Mouse (Mus musculus) heart, embryonic 16.5 days (tissue): ENCODE results near the gene Itgbl1. TPM values are rescaled to one million over a fixed set of nuclear protein-coding genes. Genes with fewer than 3 reads are reported as not detected.
"Not testable (repeated sequence)": the region's sequence is repeated elsewhere in the genome, so short reads cannot be mapped to it uniquely, and the experiment has no call there.

Source experiments
- ATAC-seq: fragments of 200-750 bp; cut with Nextera tagmentation; replicated peaks from 2 replicates; pipeline ENCODE4 v1.8.0; 2017; ENCODE audit warnings: moderate number of reproducible peaks; ENCODE audit not compliant: insufficient read depth, low FRiP score; ENCODE audit errors: extremely low read depth
- H3K27ac ChIP-seq: fragments of 300-500 bp; sonication (generic); 2 replicates; pipeline ENCODE4 v1.5.1; 2014; ENCODE audit warnings: mild to moderate bottlenecking, low read length, control low read depth, moderate library complexity
- H3K27me3 ChIP-seq: fragments of 300-500 bp; sonication (generic); 2 replicates; pipeline ENCODE4 v1.6.1; 2014; ENCODE audit warnings: low read length, mixed read lengths; ENCODE audit not compliant: control insufficient read depth, insufficient read depth
- H3K36me3 ChIP-seq: fragments of 300-500 bp; sonication (generic); 2 replicates; pipeline ENCODE4 v1.6.1; 2014; ENCODE audit not compliant: control insufficient read depth, insufficient read depth
- H3K4me1 ChIP-seq: fragments of 300-500 bp; sonication (generic); 2 replicates; pipeline ENCODE4 v1.6.1; 2014; ENCODE audit warnings: low read length, mixed read lengths; ENCODE audit not compliant: control insufficient read depth, insufficient read depth
- H3K4me2 ChIP-seq: fragments of 300-500 bp; sonication (generic); 2 replicates; pipeline ENCODE4 v1.6.1; 2014; ENCODE audit warnings: low read depth, mild to moderate bottlenecking, control low read depth, low read length
- H3K4me3 ChIP-seq: fragments of 300-500 bp; sonication (generic); 2 replicates; pipeline ENCODE4 v1.5.1; 2014; ENCODE audit warnings: mild to moderate bottlenecking, control low read depth, low read length
- H3K9ac ChIP-seq: fragments of 300-500 bp; sonication (generic); 2 replicates; pipeline ENCODE4 v1.6.1; 2014; ENCODE audit warnings: low read length, control low read depth
- H3K9me3 ChIP-seq: fragments of 300-500 bp; sonication (generic); replicated peaks from 2 replicates; pipeline ENCODE4 v1.6.1; 2016; ENCODE audit warnings: low read length; ENCODE audit not compliant: control insufficient read depth
- WGBS: fragments of 180-500 bp; shearing (Covaris S2); extraction: QIAGEN DNeasy Blood & Tissue Kit; methylation state at CpG from one replicate; pipeline ENCODE4 v1.1.7; 2014; 5-methylcytosine and 5-hydroxymethylcytosine counted together
- polyA plus RNA-seq: library from polyadenylated mRNA; unstranded; fragments of >200 nt; fragmentation: Nextera tagmentation; extraction: Ambion mirVana; gene quantifications from 2 replicates; pipeline ENCODE4 v1.2.1, GENCODE M21; 2015

Itgbl1 gene
- 0.89 and 1.7 TPM in 2 replicates for polyA plus RNA-seq

DNA sequence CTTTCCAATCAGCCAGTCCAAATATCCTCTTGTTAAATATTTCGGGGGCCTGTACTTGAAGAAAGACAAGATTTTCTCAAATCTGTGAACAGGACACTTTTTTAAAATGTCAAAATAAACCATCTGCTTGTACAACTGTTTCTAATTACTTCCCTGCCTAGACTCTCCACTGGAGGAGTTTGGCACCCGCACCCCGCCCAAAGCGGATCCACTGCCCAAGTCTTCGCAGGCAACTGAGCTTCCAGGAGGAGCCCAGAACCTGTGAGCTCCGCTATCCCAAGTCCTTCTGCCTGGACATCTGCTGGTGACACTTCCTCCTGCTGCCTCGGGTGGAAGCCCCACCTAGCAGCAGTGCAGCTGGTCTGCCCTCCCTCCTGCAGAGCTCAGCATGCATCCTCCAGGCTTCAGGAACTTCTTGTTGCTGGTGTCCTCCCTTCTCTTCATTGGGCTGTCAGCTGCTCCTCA lies at the start of gene Itgbl1:
Gene Itgbl1, plus strand, starts transcription at position 51 of the 465 bp plus-strand sequence.
- H3K4me2 ChIP-seq: peak within 1 kb of the TSS; percentile 41
- peaks cover 8% of the 10 kb centered on the region for H3K4me1 ChIP-seq
- no peaks in the 10 kb centered on the region for H3K36me3 ChIP-seq
- H3K9ac ChIP-seq: no peak within 1 kb of the TSS
- ATAC-seq: no peak
- no peaks in the 10 kb centered on the region for H3K9me3 ChIP-seq
- no peak within 1 kb of the TSS for H3K27ac ChIP-seq
- H3K4me3 ChIP-seq: no peak within 1 kb of the TSS
- 35% methylated on average over 7 of the region's 7 CpGs for WGBS
- no peaks in the 10 kb centered on the region for H3K27me3 ChIP-seq

DNA sequence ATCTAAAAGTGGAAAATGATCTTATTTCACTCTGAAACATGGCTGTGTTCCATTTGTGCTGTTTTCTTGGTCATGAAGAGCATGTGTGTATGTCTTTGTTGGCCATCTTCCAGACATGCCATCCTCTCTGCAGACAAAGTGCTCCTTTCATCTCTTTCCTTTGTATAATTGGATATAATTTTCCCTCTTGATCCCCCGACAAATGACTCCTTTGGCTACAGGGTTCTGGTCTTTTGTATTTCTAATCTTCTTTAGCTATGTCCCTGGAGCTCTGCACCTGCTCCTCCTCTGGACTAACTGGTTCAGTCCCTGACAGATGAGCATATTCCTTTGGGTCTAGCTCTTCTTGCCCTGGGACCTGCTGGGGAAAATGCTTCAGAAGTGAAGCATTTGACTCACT lies 36.8 kb upstream of the Itgbl1 start:
- Histone ChIP-seq H3K27ac (no peak overlapping the region), H3K27me3 (peaks cover 14% of the 10 kb centered on the region), H3K4me3 (no peak overlapping the region), H3K9me3 (no peaks in the 10 kb centered on the region), H3K36me3 (no peaks in the 10 kb centered on the region), H3K9ac (no peak overlapping the region), H3K4me1 (no peaks in the 10 kb centered on the region), H3K4me2 (no peak overlapping the region)
- no peak for ATAC-seq
- 50% methylated on average over 1 of the region's 1 CpGs for WGBS

DNA sequence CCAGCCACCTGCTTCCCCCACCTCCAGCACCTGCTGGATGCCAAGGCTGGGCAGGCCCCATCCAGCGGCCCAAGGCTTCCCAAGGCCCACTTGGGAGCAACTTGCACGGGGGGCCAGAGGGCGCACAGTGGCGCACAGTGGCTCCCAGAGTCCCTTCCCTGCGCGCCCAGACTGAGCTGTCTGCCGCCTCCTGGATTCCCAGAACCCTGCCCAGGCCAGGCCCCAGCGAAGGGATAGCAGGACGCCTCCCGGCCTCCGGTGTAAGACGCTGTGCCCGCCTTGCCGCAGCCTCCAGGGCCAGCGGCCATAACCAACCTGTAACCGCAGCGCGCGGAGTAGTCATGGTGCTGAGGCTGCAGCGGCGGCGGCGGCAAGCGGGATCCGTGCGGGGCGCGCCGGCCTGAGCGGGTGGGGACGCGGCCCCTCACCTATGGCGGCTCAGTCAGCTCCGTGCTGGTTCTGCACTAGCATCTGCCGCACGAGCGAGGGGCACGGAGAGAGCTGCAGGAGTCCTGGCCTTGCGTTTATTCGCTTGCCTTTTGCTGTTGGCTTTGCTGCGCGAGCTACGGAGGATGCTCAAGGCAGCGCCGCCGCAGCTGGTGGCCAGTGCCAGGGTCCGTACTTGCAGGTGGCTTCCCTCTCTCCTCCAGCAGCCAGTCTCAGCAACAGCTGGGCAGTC lies 33.1 kb upstream of the Itgbl1 start, which contains the start of gene Nalcn:
Gene Nalcn, minus strand, starts transcription at position 644 of the 679 bp plus-strand sequence.
- 2% methylated on average over 47 of the region's 47 CpGs for WGBS

GRCm38 (mm10) chr14:123627180-123627562 lies 32.6 kb upstream of the Itgbl1 start:
- Histone ChIP-seq H3K9ac (no peak overlapping the region; the same call in 1 of the 2 replicates), H3K36me3 (no peaks in the 10 kb centered on the region), H3K9me3 (no peaks in the 10 kb centered on the region), H3K4me3 (peak overlapping the region; percentile 53), H3K27me3 (peaks cover 14% of the 10 kb centered on the region), H3K4me1 (no peaks in the 10 kb centered on the region), H3K27ac (no peak overlapping the region), H3K4me2 (peak overlapping the region; percentile 68)
- WGBS: 74% methylated on average over 3 of the region's 3 CpGs
- ATAC-seq: no peak

More for the DNA sequence above, 33.1 kb upstream of the Itgbl1 start, which contains the start of gene Nalcn:
- Histone ChIP-seq H3K4me2 (peak within 1 kb of the TSS; percentile 68), H3K4me3 (peak within 1 kb of the TSS; percentile 53), H3K9ac (peak within 1 kb of the TSS; percentile 42; the same call in 1 of the 2 replicates), H3K27me3 (peaks cover 14% of the 10 kb centered on the region), H3K4me1 (no peaks in the 10 kb centered on the region), H3K36me3 (no peaks in the 10 kb centered on the region), H3K9me3 (no peaks in the 10 kb centered on the region), H3K27ac (no peak within 1 kb of the TSS)
- peak; percentile 37; the same call in 1 of the 2 replicates for ATAC-seq

- Histone ChIP-seq H3K4me1 (peaks cover 8% of the 10 kb centered on the region), H3K4me2 (peak overlapping the region; percentile 41), H3K4me3 (peak overlapping the region; percentile 30), H3K9ac (no peak overlapping the region), H3K9me3 (no peaks in the 10 kb centered on the region), H3K27ac (peak overlapping the region; percentile 75), H3K36me3 (no peaks in the 10 kb centered on the region), H3K27me3 (no peaks in the 10 kb centered on the region)
- peak; percentile 95 for ATAC-seq
- 14% methylated on average over 20 of the region's 20 CpGs for WGBS
Measured at GRCm38 (mm10) chr14:123661091-123661491, 1.3 kb downstream of the Itgbl1 start.

DNA sequence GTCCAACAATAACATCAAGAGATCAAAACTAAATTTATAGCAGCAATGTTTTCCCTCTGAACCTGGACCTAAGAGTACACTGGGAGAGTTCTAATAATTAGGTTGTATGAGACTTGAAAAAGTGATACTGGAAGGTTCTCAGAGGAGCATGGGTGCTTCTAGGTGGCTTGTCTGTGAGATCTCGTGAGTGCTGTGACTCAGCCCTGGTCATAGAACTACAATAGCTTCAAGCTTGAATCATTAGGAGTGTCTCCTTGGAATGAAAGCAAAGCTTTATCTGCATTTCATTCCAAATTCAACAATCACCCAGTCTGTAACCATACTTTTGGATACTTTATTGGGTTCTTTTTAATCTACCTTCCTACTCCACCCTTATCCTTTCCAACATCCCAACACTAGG lies 2.6 kb downstream of the Itgbl1 start:
- Histone ChIP-seq H3K9ac (no peak overlapping the region), H3K9me3 (no peaks in the 10 kb centered on the region), H3K36me3 (no peaks in the 10 kb centered on the region), H3K27ac (no peak overlapping the region), H3K4me1 (peaks cover 8% of the 10 kb centered on the region), H3K4me2 (no peak overlapping the region), H3K4me3 (no peak overlapping the region), H3K27me3 (no peaks in the 10 kb centered on the region)
- ATAC-seq: no peak
- 60% methylated on average over 1 of the region's 1 CpGs for WGBS

DNA sequence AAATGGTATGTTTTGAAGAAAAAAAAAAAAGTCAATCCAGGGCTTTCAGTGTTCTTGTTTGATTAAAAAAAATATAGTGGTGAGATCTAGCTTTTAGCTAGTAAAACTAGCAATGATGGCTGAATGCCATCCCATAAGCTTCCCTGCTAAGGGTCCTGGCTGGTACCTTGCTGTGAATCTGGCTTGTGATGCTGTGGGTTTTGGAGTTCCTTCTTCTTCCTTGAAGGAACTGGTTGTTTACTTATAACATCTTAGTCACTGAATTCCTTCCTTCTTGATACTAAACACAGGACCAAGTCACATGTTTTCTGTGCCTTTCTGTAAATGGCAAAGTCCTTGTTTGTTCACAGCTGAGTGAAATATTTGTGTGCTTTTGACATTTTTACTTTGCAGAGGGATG lies 3.4 kb downstream of the Itgbl1 start:
- H3K27me3 ChIP-seq: no peaks in the 10 kb centered on the region
- no peak for ATAC-seq
- no peaks in the 10 kb centered on the region for H3K36me3 ChIP-seq
- no peaks in the 10 kb centered on the region for H3K9me3 ChIP-seq
- no peak overlapping the region for H3K4me3 ChIP-seq
- H3K27ac ChIP-seq: no peak overlapping the region
- no peak overlapping the region for H3K9ac ChIP-seq
- H3K4me1 ChIP-seq: peaks cover 8% of the 10 kb centered on the region
- no peak overlapping the region for H3K4me2 ChIP-seq

DNA sequence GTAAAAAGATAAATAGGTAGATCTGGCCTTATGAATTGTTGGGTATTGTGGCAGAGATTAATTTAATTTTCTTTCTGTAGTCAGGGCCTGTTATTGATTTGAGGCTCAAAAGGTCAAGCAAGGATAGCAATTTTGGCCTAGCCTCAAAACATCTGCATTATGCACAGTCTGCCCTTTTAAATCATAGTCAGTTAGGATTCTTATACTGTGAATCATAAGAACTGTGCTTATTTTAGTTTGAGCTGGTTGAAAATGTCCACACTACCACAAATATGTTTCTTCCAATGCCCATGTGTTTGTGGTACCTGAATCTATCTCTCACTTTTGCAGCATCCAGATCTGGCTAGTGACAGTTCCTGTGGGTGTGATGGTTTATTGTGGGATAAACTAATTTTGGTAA lies 4.7 kb downstream of the Itgbl1 start:
- Histone ChIP-seq H3K9me3 (no peaks in the 10 kb centered on the region), H3K27me3 (no peaks in the 10 kb centered on the region), H3K4me3 (no peak overlapping the region), H3K36me3 (no peaks in the 10 kb centered on the region), H3K27ac (no peak overlapping the region), H3K4me1 (peaks cover 8% of the 10 kb centered on the region), H3K9ac (no peak overlapping the region), H3K4me2 (no peak overlapping the region)
- ATAC-seq: no peak

DNA sequence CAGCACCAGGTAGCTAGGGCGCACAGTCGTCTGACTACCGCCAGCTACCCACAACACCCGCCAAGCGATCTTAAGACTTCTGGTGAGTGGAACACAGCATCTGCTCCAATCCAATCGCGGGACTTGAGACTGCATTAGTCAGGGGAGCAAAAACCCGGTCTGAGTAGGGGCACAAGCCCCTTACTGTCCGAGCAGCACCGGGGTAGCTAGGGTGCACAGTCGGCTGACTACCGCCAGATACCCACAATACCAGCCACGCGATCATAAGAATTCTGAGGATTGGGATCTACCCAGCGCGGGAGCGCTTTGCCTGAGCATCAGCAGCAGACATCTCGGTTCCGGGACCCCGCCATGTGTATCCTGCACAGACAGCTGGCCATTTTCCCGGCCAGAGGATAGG lies 11.3 kb downstream of the Itgbl1 start:
- not testable (repeated sequence) for H3K27me3 ChIP-seq, ATAC-seq, H3K27ac ChIP-seq, H3K36me3 ChIP-seq, H3K4me3 ChIP-seq, H3K9me3 ChIP-seq, H3K4me2 ChIP-seq, H3K9ac ChIP-seq, H3K4me1 ChIP-seq
- 68% methylated on average over 21 of the region's 21 CpGs for WGBS
